Mouse (Mus musculus): ENCODE results near the gene Cir1. TPM values are rescaled to one million over a fixed set of nuclear protein-coding genes. Genes with fewer than 3 reads are reported as not detected.

Cir1 gene
- polyA plus RNA-seq, 1 experiment from 2014 or later, result 28.5 TPM

DNA sequence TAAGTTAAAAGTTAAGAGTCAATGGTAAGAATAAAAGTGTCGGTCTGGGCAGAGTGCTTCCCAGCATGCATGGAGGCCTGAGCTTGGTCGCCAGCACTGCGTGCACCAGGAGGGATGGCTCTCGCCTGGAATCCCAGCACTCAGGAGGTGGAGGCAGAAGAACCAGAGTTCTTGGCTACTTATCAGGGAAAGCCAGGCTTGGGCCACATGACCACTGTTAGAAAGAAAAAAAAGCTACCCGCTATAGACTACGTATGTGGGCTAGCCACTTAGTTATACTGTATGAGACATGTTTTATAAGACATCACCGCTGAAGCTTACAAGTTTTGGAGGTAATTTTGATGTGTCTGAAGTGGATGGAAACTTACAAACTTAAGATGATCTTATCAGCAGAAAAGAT lies 14.3 kb downstream of the Cir1 start:
- no peak overlapping the region for H3K4me2 ChIP-seq (replicated peaks)
- H3K36me3 ChIP-seq, result peaks cover 27% of the 10 kb centered on the region
- H3K4me1 ChIP-seq, result no peaks in the 10 kb centered on the region
- H3K27me3 ChIP-seq, result no peaks in the 10 kb centered on the region
- 79% methylated on average over 7 of the region's 7 CpGs for WGBS
- no peak for ATAC-seq (replicated peaks)
- no peaks in the 10 kb centered on the region for H3K9me3 ChIP-seq
- H3K4me3 ChIP-seq, result no peak overlapping the region
- H3K27ac ChIP-seq (replicated peaks), result no peak overlapping the region
- H3K9ac ChIP-seq (replicated peaks), result no peak overlapping the region

DNA sequence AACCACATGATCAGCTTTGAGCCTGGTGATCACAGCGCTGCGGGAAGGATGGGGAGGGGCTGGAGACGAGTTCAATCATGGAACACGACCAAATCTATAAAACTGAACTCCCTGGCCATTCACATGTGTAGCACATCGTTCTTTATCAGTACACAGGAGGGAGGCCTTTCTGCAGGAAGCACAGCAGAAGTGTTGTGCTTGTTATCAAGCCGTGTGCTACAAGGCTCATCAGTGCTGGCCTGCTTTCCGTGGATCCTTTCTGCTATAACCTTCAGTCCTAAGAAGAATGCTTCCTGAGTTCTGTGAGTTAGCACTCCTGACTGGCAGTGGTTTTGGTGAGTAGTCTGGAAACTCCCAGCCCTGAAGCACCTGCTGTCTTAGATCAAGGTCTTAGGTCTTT lies 17.5 kb downstream of the Cir1 start:
- Histone ChIP-seq H3K4me3 (no peak overlapping the region), H3K4me1 (no peaks in the 10 kb centered on the region), H3K4me2 (replicated peaks) (no peak overlapping the region), H3K9me3 (no peaks in the 10 kb centered on the region), H3K27ac (replicated peaks) (no peak overlapping the region), H3K9ac (replicated peaks) (no peak overlapping the region), H3K36me3 (0 out of 2 replicates have a peak, but pooled peaks cover 7% of the 10 kb centered on the region), H3K27me3 (no peaks in the 10 kb centered on the region)
- 90% methylated on average over 7 of the region's 7 CpGs for WGBS
- no peak for ATAC-seq (replicated peaks)

DNA sequence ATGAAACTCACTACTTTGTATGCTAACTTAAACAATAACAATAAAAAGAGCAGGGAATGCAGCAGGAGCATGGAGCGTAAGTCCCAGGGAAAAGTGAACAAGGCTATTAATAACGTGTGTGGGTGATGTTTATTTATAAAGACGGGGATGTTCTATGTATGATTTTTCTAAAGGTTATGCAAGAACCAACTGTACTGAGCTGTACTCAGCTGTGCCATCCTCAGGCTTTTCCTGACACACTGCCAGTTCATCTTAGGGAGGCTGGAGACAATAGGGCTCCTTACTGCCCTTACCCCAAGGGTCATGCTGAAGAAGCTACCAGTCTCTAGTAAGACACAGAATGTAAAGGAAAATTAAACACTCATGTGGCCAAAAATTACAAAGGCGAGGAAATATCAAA lies 21.4 kb downstream of the Cir1 start:
- Histone ChIP-seq H3K36me3 (0 out of 2 replicates have a peak, but pooled peaks cover 8% of the 10 kb centered on the region), H3K4me2 (replicated peaks) (no peak overlapping the region), H3K4me1 (no peaks in the 10 kb centered on the region), H3K27ac (replicated peaks) (no peak overlapping the region), H3K9me3 (no peaks in the 10 kb centered on the region), H3K27me3 (no peaks in the 10 kb centered on the region), H3K4me3 (no peak overlapping the region), H3K9ac (replicated peaks) (no peak overlapping the region)
- WGBS, result 91% methylated on average over 4 of the region's 4 CpGs
- ATAC-seq (replicated peaks), result no peak

DNA sequence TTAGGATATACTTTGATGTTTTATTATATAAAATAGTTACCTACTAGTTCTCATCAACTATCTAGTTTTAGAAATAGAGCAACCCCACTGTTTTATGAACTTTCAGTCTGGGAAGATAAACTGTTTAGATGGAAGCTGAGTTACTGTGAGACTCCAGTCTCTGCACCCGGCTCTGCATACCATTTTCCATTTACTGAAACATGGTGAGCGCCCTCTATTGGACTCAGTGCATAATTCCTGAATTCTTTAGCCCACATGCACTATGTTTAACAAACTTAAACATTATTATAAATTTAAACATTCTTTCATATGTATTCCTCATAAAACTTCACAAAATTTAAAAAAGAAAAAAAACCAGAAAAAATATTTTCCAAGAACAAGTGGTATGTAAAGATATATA lies 26.9 kb downstream of the Cir1 start:
- H3K36me3 ChIP-seq, result 0 out of 2 replicates have a peak, but pooled peaks cover 3% of the 10 kb centered on the region
- WGBS, result 6% methylated on average over 2 of the region's 2 CpGs
- no peak overlapping the region for H3K27ac ChIP-seq (replicated peaks)

DNA sequence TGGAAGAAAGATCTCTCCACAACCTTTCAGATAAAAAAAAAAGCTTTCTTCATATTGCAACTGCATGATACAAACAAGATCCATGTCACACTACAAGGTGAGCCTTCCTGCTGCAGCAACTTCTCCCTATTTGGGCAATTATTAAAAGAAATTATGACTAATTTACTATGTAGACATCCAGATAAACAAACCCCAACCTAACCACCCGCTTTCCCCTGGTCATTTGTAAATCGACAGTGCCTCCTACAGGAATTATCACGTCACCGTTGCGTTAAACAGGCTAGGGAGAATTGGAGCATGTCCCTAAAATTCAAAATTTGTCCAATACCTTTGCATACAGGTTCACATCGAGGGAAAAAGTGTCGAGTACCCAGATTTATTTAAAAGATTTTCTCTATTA lies 30.8 kb downstream of the Cir1 start:
- whole genome bisulfite sequencing, result 11% methylated on average over 7 of the region's 7 CpGs
- Histone ChIP-seq H3K27me3 (peaks cover 29% of the 10 kb centered on the region; the same call in 1 of the 2 replicates), H3K4me1 (peaks cover 38% of the 10 kb centered on the region), H3K27ac (replicated peaks) (no peak overlapping the region), H3K9ac (replicated peaks) (no peak overlapping the region), H3K4me2 (replicated peaks) (no peak overlapping the region), H3K36me3 (no peaks in the 10 kb centered on the region), H3K9me3 (no peaks in the 10 kb centered on the region), H3K4me3 (no peak overlapping the region)
- no peak for ATAC-seq (replicated peaks)

More for the DNA sequence above, 26.9 kb downstream of the Cir1 start:
- peaks cover 9% of the 10 kb centered on the region for H3K4me1 ChIP-seq
- no peak for ATAC-seq (replicated peaks)
- peaks cover 12% of the 10 kb centered on the region; the same call in 1 of the 2 replicates for H3K27me3 ChIP-seq
- no peaks in the 10 kb centered on the region for H3K9me3 ChIP-seq
- no peak overlapping the region for H3K4me3 ChIP-seq
- H3K9ac ChIP-seq (replicated peaks), result no peak overlapping the region
- no peak overlapping the region for H3K4me2 ChIP-seq (replicated peaks)

DNA sequence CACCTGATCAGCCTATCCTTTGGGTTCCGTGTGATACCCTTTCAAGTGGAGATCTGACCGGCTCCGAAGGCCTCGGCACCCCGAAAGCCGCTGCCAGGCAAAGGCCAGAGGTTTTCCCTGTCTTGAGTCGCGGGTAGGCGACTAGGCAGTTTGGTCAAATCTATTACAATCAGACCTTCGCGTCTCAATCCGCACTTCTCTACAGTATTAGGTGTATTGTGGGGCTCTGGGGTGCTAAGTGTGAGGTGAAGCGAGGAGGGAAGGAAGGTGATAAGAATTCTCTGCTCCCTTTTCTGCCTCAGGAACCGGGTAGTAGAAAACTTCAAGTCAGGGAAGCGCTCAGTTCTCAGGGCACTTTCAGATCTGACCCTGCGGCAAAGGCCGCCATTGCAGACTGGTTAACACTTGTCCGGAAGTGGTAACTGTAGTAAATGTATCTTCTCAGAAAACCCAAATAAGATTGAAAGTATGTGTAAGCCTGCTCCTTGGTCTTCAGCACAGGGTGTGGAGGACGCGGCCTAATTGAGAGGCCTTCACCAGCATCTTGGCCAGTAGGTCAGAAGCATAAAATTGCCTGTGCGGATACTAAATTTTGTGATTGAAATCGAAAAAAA lies 31.3 kb downstream of the Cir1 start:
- peaks cover 29% of the 10 kb centered on the region; the same call in 1 of the 2 replicates for H3K27me3 ChIP-seq
- H3K9me3 ChIP-seq, result no peaks in the 10 kb centered on the region
- peaks cover 38% of the 10 kb centered on the region for H3K4me1 ChIP-seq
- ATAC-seq (replicated peaks), result no peak
- H3K27ac ChIP-seq (replicated peaks), result 0 out of 2 replicates have a peak overlapping the region, but pooled peaks have one; percentile 57
- WGBS, result 13% methylated on average over 22 of the region's 22 CpGs
- H3K9ac ChIP-seq (replicated peaks), result peak overlapping the region; percentile 8; the same call in 1 of the 2 replicates
- H3K36me3 ChIP-seq, result no peaks in the 10 kb centered on the region
- H3K4me2 ChIP-seq (replicated peaks), result peak overlapping the region; percentile 40
- peak overlapping the region; percentile 17 for H3K4me3 ChIP-seq

DNA sequence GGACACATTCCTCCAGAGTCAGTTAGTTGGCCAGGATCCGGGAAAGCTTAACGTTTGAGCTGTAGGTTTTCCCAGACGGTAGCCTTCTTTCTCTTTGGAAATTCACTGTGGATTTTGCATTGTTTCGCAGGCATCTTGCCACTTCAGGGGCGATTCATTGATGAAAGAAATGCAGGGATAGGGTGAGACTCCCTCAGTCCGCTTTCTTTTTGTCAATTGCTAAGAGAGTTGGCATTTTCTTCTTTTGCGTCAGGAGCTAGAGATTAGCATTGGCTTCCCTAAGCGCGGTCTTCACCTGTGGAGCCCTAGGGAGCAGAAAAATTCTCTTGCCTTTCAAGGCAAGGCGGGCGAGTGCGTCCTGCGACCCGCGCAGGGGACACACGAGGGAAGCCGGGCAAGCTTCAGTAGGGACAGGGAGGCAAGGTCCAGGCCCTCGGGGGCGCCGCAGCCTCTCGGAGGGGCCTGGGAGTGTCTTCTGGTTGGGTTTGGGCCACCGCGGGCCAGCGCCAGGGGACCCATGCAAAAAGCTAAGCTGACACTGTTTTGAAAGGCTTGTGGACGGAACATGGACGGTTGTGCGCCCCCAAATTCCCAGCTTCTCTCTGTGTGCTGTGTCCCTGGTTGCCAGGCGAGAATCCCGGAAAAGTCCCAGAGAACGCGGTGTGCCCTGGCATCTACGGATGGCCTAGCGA lies 32.0 kb downstream of the Cir1 start:
- H3K9me3 ChIP-seq, result no peaks in the 10 kb centered on the region
- H3K4me1 ChIP-seq, result peaks cover 38% of the 10 kb centered on the region
- H3K4me2 ChIP-seq (replicated peaks), result peak overlapping the region; percentile 40
- H3K36me3 ChIP-seq, result no peaks in the 10 kb centered on the region
- peak overlapping the region; percentile 57 for H3K27ac ChIP-seq (replicated peaks)
- peak overlapping the region; percentile 8; the same call in 1 of the 2 replicates for H3K9ac ChIP-seq (replicated peaks)
- H3K27me3 ChIP-seq, result peaks cover 29% of the 10 kb centered on the region; the same call in 1 of the 2 replicates
- under 1% methylated on average over 33 of the region's 33 CpGs for WGBS
- ATAC-seq (replicated peaks), result no peak
- peak overlapping the region; percentile 17 for H3K4me3 ChIP-seq

DNA sequence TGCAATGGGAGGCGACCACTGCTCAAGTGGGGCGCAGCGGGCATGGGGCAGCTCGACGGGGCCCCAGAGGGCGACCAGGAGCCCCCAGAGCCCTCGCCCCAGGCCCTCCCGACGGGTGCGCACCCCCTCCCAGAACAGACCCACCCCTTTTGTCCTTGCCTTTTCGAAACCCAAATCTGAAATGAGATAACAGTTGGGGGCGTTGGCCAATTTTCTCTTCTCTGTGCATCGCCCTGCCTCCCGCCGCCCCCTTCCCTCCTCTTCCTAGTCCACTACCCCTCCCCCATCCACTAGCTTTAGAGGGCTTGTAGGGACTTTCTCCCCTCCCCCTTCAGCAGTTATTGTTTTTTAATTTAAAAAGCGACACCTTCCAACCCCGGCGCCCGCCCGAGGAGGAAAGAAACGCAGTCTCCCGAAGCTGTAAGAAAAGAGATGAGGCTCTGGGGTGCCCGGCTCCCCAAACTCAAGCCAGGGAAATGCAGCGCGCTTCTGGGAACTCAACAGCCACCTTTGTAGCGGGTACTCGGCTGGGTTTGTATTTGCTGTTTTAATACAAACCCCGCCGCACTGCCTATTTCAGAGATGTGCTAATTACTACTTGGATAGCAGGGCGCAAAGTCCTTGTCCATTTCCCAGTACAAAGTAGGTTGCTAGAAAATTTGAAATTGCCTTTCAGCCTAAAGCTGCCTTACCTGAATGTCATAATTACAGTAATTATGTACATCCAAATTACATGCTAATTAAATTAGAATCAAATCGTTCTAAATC lies 33.0 kb downstream of the Cir1 start:
- under 1% methylated on average over 31 of the region's 31 CpGs for WGBS
- Histone ChIP-seq H3K9ac (replicated peaks) (peak overlapping the region; percentile 27), H3K27me3 (peaks cover 29% of the 10 kb centered on the region; the same call in 1 of the 2 replicates)

DNA sequence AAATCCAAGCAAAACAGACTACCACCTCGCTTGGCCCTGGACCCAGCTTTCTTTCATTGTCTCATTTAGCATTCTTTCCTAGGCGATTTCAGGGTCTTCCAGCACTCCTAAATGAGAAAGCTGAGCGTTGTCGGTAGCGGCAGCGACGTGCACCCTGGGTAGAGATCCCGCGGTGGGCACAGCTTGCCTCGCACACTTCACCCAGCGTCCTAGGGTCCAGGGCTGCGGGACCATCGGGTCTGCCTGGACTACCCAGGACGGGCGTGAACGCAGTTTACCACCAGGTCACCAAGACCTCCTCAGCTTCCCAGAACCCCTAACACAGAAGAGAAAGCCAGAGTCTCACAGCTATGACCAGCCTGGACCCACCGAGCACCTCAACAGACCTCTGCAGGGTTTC lies 33.6 kb downstream of the Cir1 start:
- WGBS, result under 1% methylated on average over 17 of the region's 17 CpGs
- peak; percentile 39 for ATAC-seq (replicated peaks)
- Histone ChIP-seq H3K4me3 (peak overlapping the region; percentile 24), H3K27me3 (peaks cover 29% of the 10 kb centered on the region; the same call in 1 of the 2 replicates), H3K9me3 (no peaks in the 10 kb centered on the region), H3K4me1 (peaks cover 48% of the 10 kb centered on the region), H3K4me2 (replicated peaks) (peak overlapping the region; percentile 41), H3K27ac (replicated peaks) (peak overlapping the region; percentile 84), H3K9ac (replicated peaks) (peak overlapping the region; percentile 27), H3K36me3 (no peaks in the 10 kb centered on the region)

More for the DNA sequence above, 33.0 kb downstream of the Cir1 start:
- ATAC-seq (replicated peaks), result no peak; the same call in 1 of the 2 replicates
- H3K4me2 ChIP-seq (replicated peaks), result peak overlapping the region; percentile 41
- no peaks in the 10 kb centered on the region for H3K36me3 ChIP-seq
- peak overlapping the region; percentile 24 for H3K4me3 ChIP-seq
- H3K27ac ChIP-seq (replicated peaks), result peak overlapping the region; percentile 84
- H3K4me1 ChIP-seq, result peaks cover 42% of the 10 kb centered on the region
- H3K9me3 ChIP-seq, result no peaks in the 10 kb centered on the region

DNA sequence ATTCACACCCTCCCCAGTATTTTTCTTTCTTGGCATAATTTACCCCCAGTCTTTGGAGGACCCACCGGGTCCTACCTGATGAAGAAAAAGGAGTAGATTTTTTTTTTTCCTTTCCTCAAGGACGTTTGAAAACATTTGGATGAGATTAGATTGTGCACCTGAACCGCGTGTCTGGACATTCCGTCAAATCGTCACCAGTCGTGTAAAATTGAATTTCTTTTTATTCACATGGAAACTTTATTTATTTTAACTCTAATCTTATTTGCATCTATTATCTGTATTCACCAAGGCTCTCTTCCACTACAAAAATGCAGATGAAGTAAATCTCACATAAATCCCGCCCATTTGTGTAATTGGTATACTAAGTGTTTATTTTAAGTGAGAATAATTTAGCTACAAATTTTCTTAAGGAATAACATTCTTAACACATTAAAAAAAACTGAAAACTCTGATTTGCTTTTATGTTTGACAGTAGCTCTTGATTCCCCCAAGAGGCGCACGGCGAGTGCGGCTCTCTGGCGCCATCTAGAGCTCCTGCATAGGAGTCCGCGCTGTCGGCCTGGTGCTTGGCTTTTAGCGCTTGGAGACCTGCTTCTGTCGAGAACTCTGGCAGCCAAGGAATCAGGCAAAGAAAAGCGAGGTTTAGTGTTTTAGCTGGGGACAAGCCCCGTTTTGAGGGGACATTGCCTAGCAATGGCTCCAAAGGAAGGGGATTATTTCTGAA lies 34.2 kb downstream of the Cir1 start:
- H3K27me3 ChIP-seq, result peaks cover 29% of the 10 kb centered on the region; the same call in 1 of the 2 replicates
- peak overlapping the region; percentile 85 for H3K27ac ChIP-seq (replicated peaks)
- ATAC-seq (replicated peaks), result peak; percentile 69
- no peaks in the 10 kb centered on the region for H3K9me3 ChIP-seq
- peak overlapping the region; percentile 43; the same call in 1 of the 2 replicates for H3K9ac ChIP-seq (replicated peaks)
- H3K4me2 ChIP-seq (replicated peaks), result peak overlapping the region; percentile 41
- peaks cover 54% of the 10 kb centered on the region for H3K4me1 ChIP-seq
- WGBS, result 2% methylated on average over 20 of the region's 20 CpGs
- no peaks in the 10 kb centered on the region for H3K36me3 ChIP-seq
- peak overlapping the region; percentile 35 for H3K4me3 ChIP-seq

DNA sequence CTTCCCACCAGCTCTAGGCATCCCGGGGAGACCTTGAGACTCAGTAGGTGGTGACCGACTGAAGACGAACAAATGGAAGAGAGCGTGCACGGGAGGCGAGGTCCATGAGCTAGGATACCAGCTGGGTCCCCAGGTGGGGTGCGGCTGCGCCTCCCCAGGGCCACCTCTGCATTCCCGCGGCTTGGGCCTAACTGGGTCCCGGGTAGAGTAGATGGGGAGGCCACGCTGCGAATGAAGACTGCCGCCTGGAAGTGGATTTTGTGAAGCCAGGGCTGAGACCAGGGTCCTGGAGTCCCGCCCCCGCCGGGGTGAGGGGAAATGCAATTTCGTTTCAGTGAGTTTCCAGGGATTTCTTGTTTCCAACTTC lies 34.8 kb downstream of the Cir1 start:
- Histone ChIP-seq H3K27me3 (peaks cover 29% of the 10 kb centered on the region; the same call in 1 of the 2 replicates), H3K9me3 (no peaks in the 10 kb centered on the region), H3K27ac (replicated peaks) (peak overlapping the region; percentile 85), H3K4me3 (peak overlapping the region; percentile 35), H3K9ac (replicated peaks) (peak overlapping the region; percentile 43), H3K4me2 (replicated peaks) (peak overlapping the region; percentile 37), H3K4me1 (peaks cover 60% of the 10 kb centered on the region), H3K36me3 (no peaks in the 10 kb centered on the region)
- whole genome bisulfite sequencing, result 2% methylated on average over 18 of the region's 18 CpGs
- ATAC-seq (replicated peaks), result no peak

Data from forebrain, embryonic 15.5 days (tissue).